Mouse (Mus musculus) heart, adult 2 months (tissue): ENCODE data around the gene Shld1.

Experiments used
- CTCF ChIP-seq: fragments of 200-600 bp; IDR thresholded peaks from 2 replicates; pipeline ENCODE4 v1.8.1; 2022; ENCODE audit warnings: antibody characterized with exemption, mild to moderate bottlenecking, moderate library complexity
- EP300 ChIP-seq: fragments of 200-500 bp; IDR thresholded peaks from 2 replicates; pipeline ENCODE4 v1.6.1; 2011; ENCODE audit warnings: low read depth, low read length, control low read depth; ENCODE audit not compliant: insufficient read depth

DNA sequence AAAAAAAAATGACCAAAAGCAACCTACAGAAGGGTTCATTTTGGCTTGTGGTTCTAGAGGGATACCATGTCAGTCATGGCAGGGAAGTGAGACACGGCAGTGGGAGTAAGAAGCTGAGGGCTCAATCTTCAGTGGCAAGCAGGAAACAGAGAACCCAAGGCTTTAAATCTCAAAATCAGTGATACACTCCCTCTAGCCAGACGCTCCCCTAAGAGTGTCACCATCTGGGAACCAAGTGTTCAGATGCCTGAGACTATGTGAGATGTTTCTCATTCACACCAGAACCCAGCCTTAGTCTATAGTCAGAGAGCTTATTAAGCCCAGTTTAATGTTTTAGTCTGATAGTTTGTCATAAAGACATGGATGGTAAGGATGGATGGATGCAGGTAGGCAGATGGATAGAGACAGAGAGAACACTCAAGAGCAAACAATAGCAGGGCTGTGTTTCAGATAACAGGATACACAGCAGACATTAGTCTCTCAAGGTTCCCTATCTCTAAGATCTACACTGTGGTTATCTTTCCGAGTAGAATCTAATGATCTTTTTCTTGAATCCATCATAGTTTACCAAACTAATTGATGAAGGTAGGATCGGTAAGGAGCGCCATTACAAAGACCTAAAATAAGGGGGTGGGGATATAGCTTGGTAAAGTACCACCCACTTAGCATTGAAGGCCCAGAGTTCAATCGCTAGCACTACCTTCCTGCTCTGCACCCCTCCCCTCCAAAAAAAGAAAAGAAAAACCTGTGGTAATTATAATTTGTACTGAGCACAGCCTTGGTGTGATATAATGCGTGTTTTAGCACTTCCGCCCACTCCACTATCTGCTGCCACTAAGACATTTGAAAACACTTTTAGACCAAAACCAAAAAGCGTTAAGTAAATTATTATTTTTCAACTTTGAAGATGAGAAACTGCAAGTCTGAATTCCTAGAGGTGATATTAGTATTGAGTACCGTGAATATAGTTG lies 47.2 kb downstream of the Shld1 start:
- TF ChIP-seq CTCF (no peak), EP300 (no peak)
